Mouse (Mus musculus) small intestine, adult 10 weeks (tissue): ENCODE results near the gene Slc44a1. TPM values are rescaled to one million over a fixed set of nuclear protein-coding genes. Genes with fewer than 3 reads are reported as not detected.

Source experiments
- polyA plus RNA-seq: library from polyadenylated mRNA; stranded (reverse); fragments of 350-450 nt; fragmentation: Illumina TruSeq; extraction: RNeasy Lipid Tissue Mini Kit (QIAGEN cat#74804); gene quantifications from one replicate; pipeline ENCODE4 v1.2.3, GENCODE M21; 2014; ENCODE audit warnings: low replicate concordance

Gene Slc44a1
- polyA plus RNA-seq, result 169 TPM

DNA sequence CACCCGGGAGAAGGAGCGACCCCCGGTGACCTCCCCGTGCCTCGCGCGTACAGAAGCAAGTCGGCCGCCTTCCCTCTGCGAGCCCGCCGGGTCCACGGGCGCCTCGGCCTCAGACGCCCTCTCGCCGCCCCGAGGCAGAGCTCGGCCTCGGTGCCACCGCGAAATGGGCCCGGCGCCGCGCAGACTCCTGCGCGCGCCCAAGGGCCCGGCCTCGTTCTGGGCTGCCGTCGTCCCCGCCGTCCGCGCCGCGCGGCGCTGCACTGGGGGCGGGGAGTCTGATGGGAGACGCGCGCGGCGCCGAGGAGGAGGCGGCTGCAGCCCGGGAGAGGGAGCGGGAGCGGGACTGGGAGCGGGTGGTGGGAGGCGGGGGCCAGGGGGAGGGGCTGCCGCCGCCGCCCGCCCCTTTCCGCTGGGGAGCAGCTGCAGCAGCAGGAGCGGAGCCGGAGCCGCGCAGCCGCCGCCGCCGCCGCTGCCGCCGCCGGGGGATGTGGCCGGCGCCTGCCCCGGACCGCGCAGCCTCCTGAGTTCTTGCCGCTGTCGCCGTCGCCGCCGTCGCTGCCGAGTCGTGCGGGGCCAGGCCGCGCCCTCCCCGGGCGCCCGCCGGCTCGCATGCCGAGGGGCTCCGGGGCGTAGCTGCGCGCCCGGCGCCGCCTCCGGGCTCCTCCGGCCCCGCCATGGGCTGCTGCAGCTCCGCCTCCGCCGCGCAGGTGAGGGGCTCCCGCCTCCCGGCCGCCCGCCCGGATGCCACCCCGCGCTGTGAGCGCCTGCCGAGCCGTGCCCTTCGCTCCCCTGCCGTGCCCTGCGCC lies at the start of gene Slc44a1:
Gene Slc44a1, plus strand, starts transcription at position 404 of the 806 bp plus-strand sequence.

GRCm38 (mm10) chr4:53631316-53632010 lies 191.2 kb downstream of the Slc44a1 start, which contains the start of gene Fsd1l:
Gene Fsd1l (plus strand): TSS chr4:53631471.

Other genes with a start within 250 kb of the Slc44a1 start
- 20.7 TPM for gene Fsd1l, start 191.1 kb downstream of the Slc44a1 start, polyA plus RNA-seq